Mouse (Mus musculus) fat pad, adult 2 months (tissue): Measurements from ENCODE around the gene Tead4.
"Not testable (repeated sequence)": the region's sequence is repeated elsewhere in the genome, so short reads cannot be mapped to it uniquely, and the experiment has no call there.

Experiments used
- DNase-seq: peaks from one replicate; pipeline ENCODE4 v3.0.0-alpha.2; 2011; ENCODE audit warnings: low read depth, low spot score; ENCODE audit errors: extremely low read depth

Gene Tead4

GRCm38 (mm10) chr6:128253111-128253510, 47.5 kb downstream of the Tead4 start:
- DNase-seq, result no peak

- DNase-seq, result no peak
Observed at GRCm38 (mm10) chr6:128250596-128250995, 50.0 kb downstream of the Tead4 start.

- no peak for DNase-seq
Observed at GRCm38 (mm10) chr6:128237102-128237763, 63.4 kb downstream of the Tead4 start.

GRCm38 (mm10) chr6:128236581-128236980, 64.0 kb downstream of the Tead4 start:
- no peak for DNase-seq

- no peak for DNase-seq
Observed at GRCm38 (mm10) chr6:128234206-128234605, 66.4 kb downstream of the Tead4 start.

GRCm38 (mm10) chr6:128232216-128232615, 68.4 kb downstream of the Tead4 start:
- DNase-seq, result no peak

GRCm38 (mm10) chr6:128231741-128232140, 68.9 kb downstream of the Tead4 start:
- DNase-seq, result no peak

GRCm38 (mm10) chr6:128227438-128228017, 73.1 kb downstream of the Tead4 start:
- no peak for DNase-seq

GRCm38 (mm10) chr6:128226941-128227340, 73.7 kb downstream of the Tead4 start:
- DNase-seq, result no peak

GRCm38 (mm10) chr6:128225846-128226176, 74.8 kb downstream of the Tead4 start:
- DNase-seq, result no peak

- DNase-seq, result no peak
Observed at GRCm38 (mm10) chr6:128225009-128225845, 75.4 kb downstream of the Tead4 start.

GRCm38 (mm10) chr6:128223159-128223558, 77.5 kb downstream of the Tead4 start:
- no peak for DNase-seq

GRCm38 (mm10) chr6:128215004-128215403, 85.6 kb downstream of the Tead4 start:
- DNase-seq, result not testable (repeated sequence)

GRCm38 (mm10) chr6:128209199-128209598, 91.4 kb downstream of the Tead4 start:
- DNase-seq, result not testable (repeated sequence)

- no peak for DNase-seq
Observed at GRCm38 (mm10) chr6:128208491-128209170, 92.0 kb downstream of the Tead4 start.

GRCm38 (mm10) chr6:128203557-128203956, 97.1 kb downstream of the Tead4 start:
- DNase-seq, result peak; percentile 51

- no peak for DNase-seq
Observed at GRCm38 (mm10) chr6:128200847-128201640, 99.6 kb downstream of the Tead4 start.

GRCm38 (mm10) chr6:128200116-128200846, 100.3 kb downstream of the Tead4 start:
- peak; percentile 84 for DNase-seq

- no peak for DNase-seq
Observed at GRCm38 (mm10) chr6:128183521-128183920, 117.1 kb downstream of the Tead4 start.

- no peak for DNase-seq
Observed at GRCm38 (mm10) chr6:128181176-128181575, 119.4 kb downstream of the Tead4 start.
